Mouse (Mus musculus): ENCODE data around the gene Ccdc125. TPM values are rescaled to one million over a fixed set of nuclear protein-coding genes. Genes with fewer than 3 reads are reported as not detected.
A peak's percentile ranks its signal among the peaks of the same experiment; 100 is the strongest.
"Not testable (repeated sequence)": the region's sequence is repeated elsewhere in the genome, so short reads cannot be mapped to it uniquely, and the experiment has no call there.

Gene Ccdc125
- total RNA-seq, 2 experiments from 2014 or later: 0.94 to 1.4 TPM

DNA sequence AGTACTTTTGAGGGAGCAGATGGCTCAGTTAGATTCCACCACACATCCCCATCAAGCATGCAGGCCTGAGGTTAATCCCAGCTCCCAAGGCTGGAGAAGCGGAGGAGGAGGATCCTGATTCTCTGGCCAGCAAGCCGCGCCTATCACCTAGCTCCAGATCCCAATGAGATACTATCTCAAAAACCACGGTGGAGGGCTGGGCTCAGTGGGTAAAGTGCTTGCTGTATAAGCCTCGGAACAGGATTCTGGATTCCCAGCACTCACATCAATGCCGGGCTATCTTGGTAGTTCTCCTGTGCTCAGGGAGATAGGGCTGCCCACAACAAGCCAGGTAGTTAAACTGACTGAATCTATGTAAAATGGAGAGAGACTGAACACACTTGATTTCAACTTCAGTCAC is 46.0 kb downstream of the Ccdc125 start:
- no peak for DNase-seq

GRCm38 (mm10) chr13:100721656-100722055 is 52.1 kb downstream of the Ccdc125 start:
- no peak for DNase-seq

GRCm38 (mm10) chr13:100724051-100724754 is 54.7 kb downstream of the Ccdc125 start:
- no peak for DNase-seq

DNA sequence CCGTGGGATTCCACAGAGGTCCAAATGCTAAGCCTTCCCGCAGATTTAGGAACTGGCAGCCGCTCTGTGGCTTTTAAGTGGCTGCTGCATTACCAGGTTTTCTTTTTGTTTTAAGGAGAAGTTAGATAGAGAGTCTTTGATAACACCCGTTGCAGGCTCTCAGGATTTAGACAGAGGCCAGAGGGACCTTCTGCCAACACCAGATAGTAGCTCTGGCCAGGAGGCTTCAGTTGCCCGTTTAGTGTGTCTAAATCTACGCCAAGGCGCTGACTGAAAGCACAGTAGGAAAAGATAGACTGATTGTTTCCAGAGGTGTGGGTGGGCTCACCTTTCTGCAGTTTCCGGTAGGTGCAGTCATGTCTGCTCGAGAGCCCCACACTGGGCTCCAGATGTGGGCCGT is 55.7 kb downstream of the Ccdc125 start:
- no peak for DNase-seq

DNA sequence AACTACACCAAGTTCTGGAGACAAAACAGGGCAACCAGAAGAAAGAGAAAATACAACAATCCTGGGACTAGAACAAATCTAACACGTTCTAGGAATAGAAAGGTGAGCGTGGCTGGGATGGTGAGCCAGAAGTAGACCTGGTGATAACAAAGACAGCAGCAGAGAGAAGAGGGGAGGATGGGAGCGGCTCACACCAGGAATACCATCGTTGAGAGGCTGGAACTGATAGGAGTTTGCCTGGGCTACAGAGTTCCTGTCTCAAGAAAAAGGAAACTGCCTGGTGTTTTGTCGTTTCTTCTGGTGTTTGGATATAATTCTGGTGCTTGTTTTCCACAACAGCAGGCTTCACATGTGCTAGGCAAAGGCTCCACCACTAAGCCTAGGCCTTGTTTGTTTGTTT is 58.6 kb downstream of the Ccdc125 start:
- DNase-seq: no peak

- not testable (repeated sequence) for DNase-seq
These were observed 59.0 kb downstream of the Ccdc125 start for GRCm38 (mm10) chr13:100728530-100728929.

- DNase-seq: peak; percentile 14
These were observed 60.8 kb downstream of the Ccdc125 start for GRCm38 (mm10) chr13:100730153-100730860.

DNA sequence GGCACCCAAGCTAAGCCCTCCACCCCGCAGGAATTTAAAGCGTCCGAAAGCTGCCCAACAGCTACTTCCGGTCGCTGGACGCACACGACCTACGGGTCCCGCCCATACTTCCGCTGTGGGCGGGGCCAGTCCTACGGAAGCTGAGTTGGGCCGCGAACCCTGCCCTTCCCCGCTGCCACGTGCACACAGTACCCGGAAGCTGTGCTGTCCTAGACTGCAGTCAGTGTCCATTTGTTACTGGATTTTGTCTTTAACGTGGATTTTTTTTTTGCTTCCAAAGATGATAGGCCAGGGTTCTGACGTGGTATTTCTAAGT is 61.3 kb downstream of the Ccdc125 start, which contains the start of gene Cdk7:
Cdk7 (minus strand) TSS at position 79 of the 316 bp plus-strand sequence.
- DNase-seq: peak; percentile 92

DNA sequence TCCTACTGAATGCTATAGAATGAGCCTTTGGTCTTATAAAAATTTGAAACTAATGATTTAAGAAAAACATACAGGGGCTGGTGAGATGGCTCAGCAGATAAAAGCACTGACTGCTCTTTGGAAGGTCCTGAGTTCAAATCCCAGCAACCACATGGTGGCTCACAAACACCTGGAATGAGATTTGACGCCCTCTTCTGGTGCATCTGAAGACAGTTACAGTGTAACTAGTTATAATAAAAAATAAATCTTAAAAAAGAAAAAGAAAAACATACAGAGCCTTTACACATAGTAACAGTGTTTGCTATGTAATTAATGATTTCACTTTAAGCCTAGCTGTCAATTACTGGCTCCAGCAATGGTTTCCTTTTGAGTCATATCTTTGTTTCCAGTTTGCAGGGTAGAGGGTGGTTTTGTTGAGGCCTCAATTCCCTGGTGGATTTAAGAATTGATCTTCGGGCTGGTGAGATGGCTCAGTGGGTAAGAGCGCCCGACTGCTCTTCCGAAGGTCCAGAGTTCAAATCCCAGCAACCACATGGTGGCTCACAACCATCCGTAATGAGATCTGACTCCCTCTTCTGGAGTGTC is 62.0 kb downstream of the Ccdc125 start:
- DNase-seq: not testable (repeated sequence)

DNA sequence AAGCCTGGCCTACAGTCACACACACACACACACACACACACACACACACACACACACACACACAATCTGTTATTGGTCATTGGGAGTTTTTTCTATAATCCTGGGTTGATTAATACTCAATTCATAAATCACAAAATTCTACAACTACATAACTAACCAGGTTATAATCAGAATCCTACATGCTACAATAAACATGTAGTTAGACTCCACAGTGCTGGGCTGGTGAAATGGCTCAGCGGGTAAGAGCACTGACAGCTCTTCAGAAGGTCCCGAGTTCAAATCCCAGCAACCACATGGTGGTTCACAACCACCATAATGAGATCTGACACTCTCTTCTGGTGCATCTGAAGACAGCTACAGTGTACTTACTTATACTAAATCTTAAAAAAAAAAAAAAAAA is 63.2 kb downstream of the Ccdc125 start:
- DNase-seq: no peak

DNA sequence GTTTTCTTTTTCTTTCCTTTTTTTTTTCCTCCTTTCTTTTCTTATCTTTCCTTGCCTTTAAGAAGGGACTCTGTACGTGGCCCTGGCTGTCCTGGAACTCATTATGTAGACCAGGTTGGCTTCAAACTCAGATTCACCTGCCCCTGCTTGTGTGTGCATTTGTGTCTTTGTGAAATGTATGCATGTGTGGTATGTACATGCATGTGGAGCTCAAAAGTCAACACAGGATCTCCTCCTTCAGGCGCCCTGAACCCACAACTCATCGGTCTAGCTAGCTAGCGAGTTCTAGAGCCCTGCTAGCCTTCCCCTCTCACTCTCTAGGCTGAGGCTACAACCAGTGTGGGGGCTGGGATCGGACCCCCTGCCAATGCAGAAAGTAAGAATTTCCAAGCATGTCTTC is 73.3 kb downstream of the Ccdc125 start:
- DNase-seq: no peak

DNA sequence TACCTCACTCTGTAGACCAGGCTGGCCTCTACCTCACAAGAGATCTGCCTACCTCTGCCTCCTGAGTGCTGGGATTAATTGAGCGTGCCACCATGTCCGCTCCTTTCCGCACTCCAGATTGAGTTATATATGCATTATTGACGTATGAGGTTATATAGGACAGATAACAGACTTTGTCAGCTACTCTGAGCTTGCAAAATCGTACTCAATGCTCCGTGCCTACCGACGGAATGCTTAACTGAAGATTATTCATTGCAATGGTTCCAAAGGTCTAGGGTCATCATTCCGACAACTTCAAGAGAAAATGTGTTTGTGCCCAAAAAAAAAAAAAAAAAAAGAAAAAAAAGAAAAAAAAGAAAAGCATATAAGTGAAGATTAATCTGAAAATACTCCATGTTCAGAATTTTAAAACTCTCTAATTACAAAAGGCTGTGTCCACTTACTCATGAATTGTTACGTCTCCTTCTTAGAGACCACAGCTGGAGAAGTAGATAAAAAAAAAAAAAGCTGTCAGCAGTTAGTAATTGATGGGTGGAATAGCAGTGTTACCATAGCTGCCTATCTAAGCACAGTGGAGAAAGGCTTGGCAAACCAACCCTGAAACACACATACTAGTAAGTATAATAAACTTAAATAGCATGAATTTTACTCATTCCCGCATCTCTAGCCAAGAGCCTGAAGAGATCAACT is 74.0 kb downstream of the Ccdc125 start:
- no peak for DNase-seq

GRCm38 (mm10) chr13:100744036-100744744 is 74.7 kb downstream of the Ccdc125 start, which contains the start of gene Mrps36:
Gene Mrps36 (minus strand): TSS chr13:100744659.
- peak; percentile 85 for DNase-seq

DNA sequence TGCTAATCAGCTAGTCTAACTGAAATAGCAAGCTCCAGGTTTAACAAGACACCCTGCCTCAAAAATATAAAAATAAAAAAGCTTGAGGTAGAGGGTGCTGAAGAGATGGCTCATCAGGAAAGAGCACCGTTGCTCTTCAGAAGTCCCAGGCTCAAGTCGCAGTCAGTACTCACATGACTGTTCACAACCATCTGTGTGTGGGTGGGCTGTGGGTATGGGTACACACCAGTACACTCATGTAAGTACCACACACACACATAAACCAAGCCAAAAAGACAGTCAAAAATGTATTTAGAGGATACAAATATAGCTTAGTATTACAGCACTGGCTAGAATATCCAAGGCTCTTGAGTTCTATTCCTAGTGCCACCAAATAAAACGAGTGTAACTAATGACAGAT is 76.6 kb downstream of the Ccdc125 start:
- DNase-seq: no peak

Other genes starting within 250 kb of the Ccdc125 start
- not detected for gene Naip1, start 216.8 kb upstream of the Ccdc125 start, total RNA-seq (2021)
- 10 to 100 TPM; 25.9 to 30.0 TPM for gene Gtf2h2, start 177.1 kb upstream of the Ccdc125 start, total RNA-seq (2021)
- gene Ocln, start 117.0 kb upstream of the Ccdc125 start, total RNA-seq (2021): under 1 TPM; 0.54 to 0.78 TPM
- 1 to 10 TPM; 1.2 TPM for gene Marveld2, start 52.7 kb upstream of the Ccdc125 start, total RNA-seq (2021)
- gene Ak6, start 18.7 kb upstream of the Ccdc125 start, total RNA-seq (2021): 10 to 100 TPM; 66.7 to 71.5 TPM
- gene Rad17, start 18.7 kb upstream of the Ccdc125 start, total RNA-seq (2021): 10 to 100 TPM; 11.0 to 11.7 TPM
- gene Taf9, start 18.1 kb upstream of the Ccdc125 start, total RNA-seq (2021): 10 to 100 TPM; 10.8 to 12.9 TPM
- 10 to 100 TPM; 20.4 to 26.9 TPM for gene Cdk7, start 61.2 kb downstream of the Ccdc125 start, total RNA-seq (2021)
- 100 to 1,000 TPM; 123 to 131 TPM for gene Mrps36, start 74.9 kb downstream of the Ccdc125 start, total RNA-seq (2021)
- 1 to 10 TPM; 2.3 to 3.3 TPM for gene Cenph, start 106.2 kb downstream of the Ccdc125 start, total RNA-seq (2021)
- gene Ccnb1, start 116.9 kb downstream of the Ccdc125 start, total RNA-seq (2021): 10 to 100 TPM; 10.4 to 13.0 TPM
- gene Slc30a5, start 163.7 kb downstream of the Ccdc125 start, total RNA-seq (2021): 10 to 100 TPM; 19.1 to 23.5 TPM

Measured in gastrocnemius, postnatal 10 days (tissue).